In genomic region chr12:113044916-113045677, GRCm38 (mm10) we compare ENCODE assay signal across 9 mouse cellular contexts. TPM values are rescaled to one million over a fixed set of nuclear protein-coding genes. Genes with fewer than 3 reads are reported as not detected.
DNase-seq lines count a peak whose midpoint lies in the region; ATAC-seq and TF ChIP-seq lines count a peak whose summit lies in the region.
"Had no signal": no experiment of that assay in that cellular context is flagged by ENCODE, and none has a peak within 500 bp of the region (broad histone marks: within the 10 kb centered on the region; RNA-seq: fewer than 3 reads in every experiment).

No protein-coding gene starts in this region.

- H3K4me3 ChIP-seq in kidney, embryonic 15.5 days (replicated peaks): no peak overlapping the region
- H3K4me3 ChIP-seq in bone marrow, adult 2 months (replicated peaks; ENCODE audit: control insufficient read depth, low read depth, low read length): no peak overlapping the region

- peak; percentile 32; the same call in 1 of the 2 replicates for TF ChIP-seq CTCF in bone marrow, adult 2 months (IDR thresholded peaks at IDR 0.05; ENCODE audit: control insufficient read depth, insufficient read depth, low read length)

- H3K9ac ChIP-seq in kidney, embryonic 15.5 days: no peak overlapping the region

- WGBS in kidney, embryonic 15.5 days: 79% methylated on average over 3 of the region's 3 CpGs
- WGBS in bone marrow, adult 2 months: 76% methylated on average over 3 of the region's 3 CpGs

- H3K27ac ChIP-seq in kidney, embryonic 15.5 days: no peak overlapping the region
- H3K27ac ChIP-seq in bone marrow, adult 2 months (ENCODE audit: control insufficient read depth, insufficient read depth, low read depth, low read length, poor library complexity): no peak overlapping the region

- peak; percentile 52 for DNase-seq in kidney, adult 11 months
- DNase-seq in CD4-positive helper T cell, adult 2 months (ENCODE audit: low read depth, low spot score): peak; percentile 36
- peak; percentile 59 to 75 for DNase-seq in kidney, adult 8-10 months
- DNase-seq in retina, postnatal 7 days (ENCODE audit: low read depth, low spot score): peak; percentile 29
- no peak for DNase-seq in testis, postnatal 10 days (ENCODE audit: low spot score)
- no peak for DNase-seq in right cerebral cortex, postnatal 4 days

- ATAC-seq in kidney, embryonic 15.5 days (replicated peaks; ENCODE audit: low FRiP score): no peak

- peaks cover 32% of the 10 kb centered on the region for H3K36me3 ChIP-seq in kidney, embryonic 15.5 days

- H3K27me3 ChIP-seq in kidney, embryonic 15.5 days: no peaks in the 10 kb centered on the region

- H3K4me1 ChIP-seq in kidney, embryonic 15.5 days: no peaks in the 10 kb centered on the region
- peaks cover 6% of the 10 kb centered on the region; the same call in 1 of the 2 replicates for H3K4me1 ChIP-seq in bone marrow, adult 2 months (ENCODE audit: control insufficient read depth, insufficient read depth, low read length)

- no peak for TF ChIP-seq POLR2A in bone marrow, adult 2 months (IDR thresholded peaks at IDR 0.05; ENCODE audit: borderline replicate concordance, control insufficient read depth, low read depth, low read length)

- no peaks in the 10 kb centered on the region for H3K9me3 ChIP-seq in kidney, embryonic 15.5 days (replicated peaks)

- no peak overlapping the region for H3K4me2 ChIP-seq in kidney, embryonic 15.5 days

RNA-seq across cellular contexts. Expression of gene Tex22, which starts 29.2 kb away (rescaled TPM):
- 0.80 TPM in 1 of 2 replicates, not detected in the other for polyA plus RNA-seq in kidney, embryonic 15.5 days (2015; fragmentation: Nextera tagmentation; extraction: Ambion mirVana)
- 1.3 and 3.0 TPM in 2 replicates for polyA plus RNA-seq in bone marrow, adult 2 months (2011; ENCODE audit: insufficient read depth, insufficient read length, low replicate concordance, missing spikeins)
- polyA plus RNA-seq: intestine, embryonic 14.5 days had no signal

RNA-seq across cellular contexts. Expression of gene Pacs2, which starts 30.8 kb away (rescaled TPM):
- 12.6 and 14.3 TPM in 2 replicates for polyA plus RNA-seq in kidney, embryonic 15.5 days (2015; fragmentation: Nextera tagmentation; extraction: Ambion mirVana)
- polyA plus RNA-seq in bone marrow, adult 2 months (2011; ENCODE audit: insufficient read depth, insufficient read length, low replicate concordance, missing spikeins): 25.9 and 33.7 TPM in 2 replicates

RNA-seq across cellular contexts. Expression of gene Brf1, which starts 44.6 kb away (rescaled TPM):
- 62.4 and 70.4 TPM in 2 replicates for polyA plus RNA-seq in kidney, embryonic 15.5 days (2015; fragmentation: Nextera tagmentation; extraction: Ambion mirVana)
- polyA plus RNA-seq in bone marrow, adult 2 months (2011; ENCODE audit: insufficient read depth, insufficient read length, low replicate concordance, missing spikeins): 54.8 and 94.0 TPM in 2 replicates

RNA-seq across cellular contexts. Expression of gene Mta1, which starts 53.0 kb away (rescaled TPM):
- polyA plus RNA-seq in kidney, embryonic 15.5 days (2015; fragmentation: Nextera tagmentation; extraction: Ambion mirVana): 16.0 and 16.3 TPM in 2 replicates
- 17.9 and 20.9 TPM in 2 replicates for polyA plus RNA-seq in bone marrow, adult 2 months (2011; ENCODE audit: insufficient read depth, insufficient read length, low replicate concordance, missing spikeins)

Comparison
In these comparisons a context has a peak if more than half of its experiments do, and no peak if none do; other contexts are left out.
1. DNase-seq: peak in kidney, adult 11 months (single experiment), CD4-positive helper T cell, adult 2 months (single experiment), kidney, adult 8-10 months (2 of 2) and retina, postnatal 7 days (single experiment); none in testis, postnatal 10 days (single experiment) and right cerebral cortex, postnatal 4 days (single experiment).